Mouse (Mus musculus) inflammation-experienced regulatory T-cells (primary cell): ENCODE results near the gene Zfp580. TPM values are rescaled to one million over a fixed set of nuclear protein-coding genes. Genes with fewer than 3 reads are reported as not detected.

ENCODE experiments used
- polyA plus RNA-seq, 2 experiments: library from polyadenylated mRNA; unstranded; fragments of 100-300 nt; shearing (Covaris generic); gene quantifications; one replicate each; pipeline ENCODE4 v1.2.1; 2017

The Zfp580 gene
- polyA plus RNA-seq = 1 to 10 TPM; 2.6 to 4.7 TPM

GRCm38 (mm10) chr7:5051193-5052192, at the start of gene Zfp580:
TSS of gene Zfp580 (plus strand) at chr7:5051538.

DNA sequence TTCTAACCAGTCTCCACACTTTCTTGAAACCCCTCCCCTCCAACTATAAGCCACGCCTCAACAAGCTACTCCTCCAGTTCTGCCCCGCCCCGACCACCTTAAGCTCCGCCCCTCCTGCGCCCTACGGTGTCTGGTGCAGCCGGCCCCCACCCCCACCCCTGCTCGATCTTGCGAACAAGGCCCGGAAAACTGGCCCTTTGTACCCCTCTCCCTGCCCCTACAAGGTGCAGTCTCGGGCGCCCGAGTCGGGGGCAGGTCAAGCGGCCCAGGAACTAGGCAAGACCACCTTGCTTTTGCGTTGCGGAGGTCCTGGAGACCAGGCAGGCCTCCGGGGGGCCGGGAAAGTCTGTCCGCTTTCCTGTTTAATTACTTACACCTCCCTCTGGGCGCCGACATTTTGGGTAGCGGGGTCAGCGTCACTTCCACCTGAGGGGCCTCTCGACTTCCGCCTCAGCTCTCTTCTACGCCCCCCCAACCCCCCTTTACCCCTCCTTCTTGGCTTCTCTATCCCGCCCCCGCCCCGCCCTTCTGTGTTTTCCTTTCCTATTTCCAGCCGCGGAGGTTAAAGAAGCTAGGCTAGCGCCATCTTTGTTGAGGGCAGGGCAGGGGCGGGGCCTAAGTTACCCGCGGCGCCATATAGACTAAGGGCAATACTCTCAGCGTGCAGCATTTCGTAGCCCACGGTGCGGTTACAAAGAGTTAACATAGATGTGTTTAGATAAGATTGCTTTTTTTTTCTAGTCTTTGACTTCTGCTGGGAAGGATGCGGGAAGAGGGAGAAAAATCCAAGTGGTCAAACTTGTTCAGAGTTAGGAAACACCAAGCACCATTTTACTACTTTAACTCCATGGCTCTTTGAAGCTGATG, 36.9 kb upstream of the Zfp580 start, which contains the start of the genes Zfp524 and Fiz1:
Gene Zfp524 (plus strand): TSS at position 165 of the 867 bp plus-strand sequence.
Gene Fiz1 (minus strand): TSS at position 447 of the 867 bp plus-strand sequence.

GRCm38 (mm10) chr7:5015118-5016001, 36.0 kb upstream of the Zfp580 start, which contains the start of gene Gm44973:
TSS of gene Gm44973 (plus strand) at chr7:5015496.

GRCm38 (mm10) chr7:5020000-5020681, 31.2 kb upstream of the Zfp580 start, which contains the start of the genes Zfp865 and Ccdc106:
TSS of gene Zfp865 (plus strand) at chr7:5020376.
TSS of gene Ccdc106 (plus strand) at chr7:5020553.

GRCm38 (mm10) chr7:5033818-5034217, 17.5 kb upstream of the Zfp580 start, which contains the start of gene 4632433K11Rik:
TSS of gene 4632433K11Rik (plus strand) at chr7:5034118.

GRCm38 (mm10) chr7:5038109-5038732, 13.1 kb upstream of the Zfp580 start, which contains the start of gene Zfp784:
TSS of gene Zfp784 (minus strand) at chr7:5038446.

DNA sequence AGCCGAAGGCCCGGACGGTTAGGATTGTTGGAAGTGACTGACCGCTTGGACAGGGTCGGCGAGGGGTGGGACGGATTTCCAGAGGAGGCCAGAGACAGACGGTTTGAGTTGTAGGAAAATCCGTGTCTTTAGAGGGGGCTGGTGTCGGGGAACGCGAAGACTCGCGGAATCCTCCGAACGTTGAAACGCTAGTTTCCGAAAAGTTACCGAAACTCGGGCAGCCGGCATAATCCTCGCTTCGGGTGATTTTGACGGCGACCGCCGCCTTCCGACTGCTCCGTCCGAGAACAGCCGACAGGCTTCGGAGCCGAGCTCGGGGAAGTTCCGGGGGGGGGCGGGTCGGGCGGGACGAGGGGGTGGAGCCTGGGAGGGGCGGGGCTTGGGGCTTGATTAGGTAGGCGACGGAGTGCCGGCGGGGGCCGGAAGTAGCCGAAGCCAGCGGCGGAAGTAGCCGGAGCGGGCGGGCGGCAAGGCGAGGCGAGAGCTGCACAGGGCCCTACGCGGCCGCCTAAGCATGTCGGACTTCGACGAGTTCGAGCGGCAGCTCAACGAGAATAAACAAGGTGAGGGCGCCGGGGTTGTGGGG, 10.5 kb downstream of the Zfp580 start, which contains the start of gene U2af2:
Gene U2af2 (plus strand): TSS at position 370 of the 586 bp plus-strand sequence.

GRCm38 (mm10) chr7:5080010-5080751, 28.8 kb downstream of the Zfp580 start, which contains the start of gene Epn1:
TSS of gene Epn1 (plus strand) at chr7:5080235.

Other genes with a start within 250 kb of the Zfp580 start
- 100 to 1,000 TPM in 1 of 2 experiments, 10 to 100 TPM in 1; 99.5 to 166 TPM for gene Ube2s, start 238.9 kb upstream of the Zfp580 start, polyA plus RNA-seq
- not detected for gene Shisa7, start 206.8 kb upstream of the Zfp580 start, polyA plus RNA-seq
- 10 to 100 TPM; 23.8 to 37.5 TPM for gene Isoc2b, start 181.3 kb upstream of the Zfp580 start, polyA plus RNA-seq
- gene Isoc2a, start 174.4 kb upstream of the Zfp580 start, polyA plus RNA-seq = 1 to 10 TPM in 1 of 2 experiments, under 1 TPM in 1; 0.75 to 1.2 TPM
- under 1 TPM in 1 of 2 experiments, not detected in 1; 0.12 TPM for gene Gm36210, start 145.0 kb upstream of the Zfp580 start, polyA plus RNA-seq
- 1 to 10 TPM; 2.0 to 2.2 TPM for gene Zfp628, start 136.3 kb upstream of the Zfp580 start, polyA plus RNA-seq
- under 1 TPM; 0.27 to 0.86 TPM for gene Nat14, start 129.5 kb upstream of the Zfp580 start, polyA plus RNA-seq
- gene Ssc5d, start 125.8 kb upstream of the Zfp580 start, polyA plus RNA-seq = under 1 TPM; 0.27 to 0.40 TPM
- under 1 TPM in 1 of 2 experiments, not detected in 1; 0.51 TPM for gene Sbk2, start 87.1 kb upstream of the Zfp580 start, polyA plus RNA-seq
- under 1 TPM in 1 of 2 experiments, not detected in 1; 0.26 TPM for gene Sbk3, start 80.4 kb upstream of the Zfp580 start, polyA plus RNA-seq
- 10 to 100 TPM; 20.6 to 23.4 TPM for gene Zfp579, start 55.4 kb upstream of the Zfp580 start, polyA plus RNA-seq
- gene Zfp524, start 37.1 kb upstream of the Zfp580 start, polyA plus RNA-seq = 10 to 100 TPM; 31.2 to 51.7 TPM
- 10 to 100 TPM; 41.3 to 45.3 TPM for gene Fiz1, start 36.8 kb upstream of the Zfp580 start, polyA plus RNA-seq
- gene Gm44973, start 36.0 kb upstream of the Zfp580 start, polyA plus RNA-seq = 1 to 10 TPM; 6.1 to 8.1 TPM
- gene Zfp865, start 31.2 kb upstream of the Zfp580 start, polyA plus RNA-seq = 1 to 10 TPM; 7.8 to 8.4 TPM
- not detected for gene Ccdc106, start 31.0 kb upstream of the Zfp580 start, polyA plus RNA-seq
- not detected for gene 4632433K11Rik, start 17.4 kb upstream of the Zfp580 start, polyA plus RNA-seq
- 1 to 10 TPM; 3.9 to 4.1 TPM for gene Zfp784, start 13.1 kb upstream of the Zfp580 start, polyA plus RNA-seq
- gene U2af2, start 10.6 kb downstream of the Zfp580 start, polyA plus RNA-seq = 100 to 1,000 TPM in 1 of 2 experiments, 10 to 100 TPM in 1; 92.7 to 102 TPM
- gene Epn1, start 28.7 kb downstream of the Zfp580 start, polyA plus RNA-seq = 10 to 100 TPM; 24.1 to 34.1 TPM
- under 1 TPM in 1 of 2 experiments, not detected in 1; 0.22 TPM for gene Rfpl4, start 65.4 kb downstream of the Zfp580 start, polyA plus RNA-seq
- 1 to 10 TPM in 1 of 2 experiments, not detected in 1; 2.4 TPM for gene Rasl2-9, start 74.4 kb downstream of the Zfp580 start, polyA plus RNA-seq
- under 1 TPM; 0.04 to 0.17 TPM for gene Vmn1r55, start 98.1 kb downstream of the Zfp580 start, polyA plus RNA-seq
- gene Vmn1r56, start 145.2 kb downstream of the Zfp580 start, polyA plus RNA-seq = not detected
- under 1 TPM in 1 of 2 experiments, not detected in 1; 0.65 TPM for gene Vmn1r57, start 167.0 kb downstream of the Zfp580 start, polyA plus RNA-seq